Mouse (Mus musculus): ENCODE data around the gene Bod1l. TPM values are rescaled to one million over a fixed set of nuclear protein-coding genes. Genes with fewer than 3 reads are reported as not detected.

Bod1l gene
- polyA plus RNA-seq, 1 experiment from 2014 or later: 20.7 TPM

DNA sequence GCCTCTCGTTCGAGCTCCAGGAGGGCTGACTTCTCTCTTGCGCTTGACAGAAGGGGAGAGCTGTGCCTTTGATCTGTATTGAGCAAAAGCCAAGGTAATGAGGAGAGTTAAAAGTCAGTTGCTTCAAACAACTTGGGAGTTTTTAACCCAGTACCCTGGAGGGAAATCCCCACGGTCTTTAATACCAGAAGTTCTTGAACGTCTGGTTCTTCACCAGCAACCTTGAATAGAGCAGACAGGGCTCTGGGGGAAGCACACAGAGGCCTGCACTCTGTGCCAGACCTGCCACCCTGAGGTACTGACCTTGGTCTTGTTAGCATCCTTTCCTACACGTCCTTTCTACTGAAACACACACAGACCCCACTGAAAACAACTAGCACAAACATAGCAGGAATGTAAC, 55.2 kb downstream of the Bod1l start:
- DNase-seq (ENCODE audit: low spot score) (no peak), ATAC-seq (ENCODE audit: low read depth) (no peak)
- H3K27ac ChIP-seq (replicated peaks; ENCODE audit: low read depth, low read length): no peak overlapping the region
- no peaks in the 10 kb centered on the region for H3K9me3 ChIP-seq (ENCODE audit: control insufficient read depth, low read length)
- H3K9ac ChIP-seq (ENCODE audit: low read depth, low read length): no peak overlapping the region
- H3K27me3 ChIP-seq (replicated peaks; ENCODE audit: control insufficient read depth, insufficient read depth, low read length): no peaks in the 10 kb centered on the region
- no peak overlapping the region for H3K4me2 ChIP-seq (ENCODE audit: low read depth, low read length)
- H3K36me3 ChIP-seq (ENCODE audit: control insufficient read depth, insufficient read depth, low read length): peaks cover 81% of the 10 kb centered on the region
- WGBS: 79% methylated on average over 6 of the region's 6 CpGs
- no peak overlapping the region for H3K4me3 ChIP-seq (ENCODE audit: low read depth, low read length)
- no peaks in the 10 kb centered on the region for H3K4me1 ChIP-seq (ENCODE audit: control insufficient read depth, insufficient read depth, low read length)

DNA sequence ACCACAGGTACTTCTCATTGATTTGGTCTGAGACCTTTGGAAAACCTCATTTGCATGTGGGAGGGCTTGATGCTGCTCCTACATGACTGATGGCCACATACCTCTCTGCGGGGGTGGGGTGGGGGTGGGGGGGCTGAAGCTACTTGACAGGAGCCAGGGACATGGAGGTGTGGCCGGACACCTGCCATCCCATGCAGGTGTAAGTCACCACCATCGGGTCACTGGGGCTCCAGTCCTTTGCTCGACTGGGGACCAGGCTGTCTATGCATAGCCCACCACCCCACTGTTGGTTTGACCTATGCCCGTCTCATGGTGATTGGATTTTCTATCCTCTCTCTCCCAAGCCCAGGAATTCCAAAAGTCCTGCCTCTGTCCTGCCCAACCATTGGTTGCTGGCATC, 62.2 kb downstream of the Bod1l start:
- Histone ChIP-seq H3K9me3 (ENCODE audit: control insufficient read depth, low read length) (no peaks in the 10 kb centered on the region), H3K4me2 (ENCODE audit: low read depth, low read length) (no peak overlapping the region), H3K36me3 (ENCODE audit: control insufficient read depth, insufficient read depth, low read length) (peaks cover 20% of the 10 kb centered on the region), H3K9ac (ENCODE audit: low read depth, low read length) (no peak overlapping the region), H3K4me3 (ENCODE audit: low read depth, low read length) (no peak overlapping the region), H3K4me1 (ENCODE audit: control insufficient read depth, insufficient read depth, low read length) (no peaks in the 10 kb centered on the region), H3K27ac (replicated peaks; ENCODE audit: low read depth, low read length) (no peak overlapping the region), H3K27me3 (replicated peaks; ENCODE audit: control insufficient read depth, insufficient read depth, low read length) (no peaks in the 10 kb centered on the region)
- 78% methylated on average over 5 of the region's 5 CpGs for WGBS
- DNase-seq (ENCODE audit: low spot score) (no peak), ATAC-seq (ENCODE audit: low read depth) (no peak)

GRCm38 (mm10) chr5:41780026-41780425, 64.1 kb downstream of the Bod1l start:
- no peaks in the 10 kb centered on the region for H3K27me3 ChIP-seq (replicated peaks; ENCODE audit: control insufficient read depth, insufficient read depth, low read length)
- no peak overlapping the region for H3K4me3 ChIP-seq (ENCODE audit: low read depth, low read length)
- 0 out of 2 replicates have a peak, but pooled peaks cover 2% of the 10 kb centered on the region for H3K36me3 ChIP-seq (ENCODE audit: control insufficient read depth, insufficient read depth, low read length)
- H3K4me2 ChIP-seq (ENCODE audit: low read depth, low read length): no peak overlapping the region
- no peak overlapping the region for H3K9ac ChIP-seq (ENCODE audit: low read depth, low read length)
- ATAC-seq (ENCODE audit: low read depth): no peak
- H3K27ac ChIP-seq (replicated peaks; ENCODE audit: low read depth, low read length): no peak overlapping the region
- no peak for DNase-seq (ENCODE audit: low spot score)
- H3K4me1 ChIP-seq (ENCODE audit: control insufficient read depth, insufficient read depth, low read length): no peaks in the 10 kb centered on the region
- 69% methylated on average over 3 of the region's 3 CpGs for WGBS
- no peaks in the 10 kb centered on the region for H3K9me3 ChIP-seq (ENCODE audit: control insufficient read depth, low read length)

DNA sequence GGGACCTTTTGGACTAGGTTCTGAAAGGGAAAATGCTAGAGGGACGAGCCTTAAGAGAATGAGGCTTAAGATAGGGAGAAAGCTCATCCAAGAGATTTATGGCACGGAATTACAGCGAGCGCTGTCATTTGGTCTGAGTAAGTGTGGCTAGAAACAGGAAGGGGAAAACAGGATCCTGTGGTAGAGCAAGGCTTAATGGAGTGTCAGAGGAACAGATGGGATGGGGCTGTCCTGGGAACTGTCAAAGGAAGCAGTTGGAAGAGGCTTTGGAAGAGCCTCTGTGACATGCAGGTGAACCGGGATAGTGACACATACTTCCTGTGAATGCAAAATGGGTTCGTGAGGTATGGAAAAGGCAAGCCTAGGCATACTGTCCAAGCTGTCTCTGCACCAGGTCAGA, 68.4 kb downstream of the Bod1l start:
- no peak overlapping the region for H3K27ac ChIP-seq (replicated peaks; ENCODE audit: low read depth, low read length)
- H3K4me3 ChIP-seq (ENCODE audit: low read depth, low read length): no peak overlapping the region
- H3K4me2 ChIP-seq (ENCODE audit: low read depth, low read length): no peak overlapping the region
- no peaks in the 10 kb centered on the region for H3K4me1 ChIP-seq (ENCODE audit: control insufficient read depth, insufficient read depth, low read length)
- no peaks in the 10 kb centered on the region for H3K27me3 ChIP-seq (replicated peaks; ENCODE audit: control insufficient read depth, insufficient read depth, low read length)
- no peak for ATAC-seq (ENCODE audit: low read depth)
- H3K9me3 ChIP-seq (ENCODE audit: control insufficient read depth, low read length): no peaks in the 10 kb centered on the region
- H3K9ac ChIP-seq (ENCODE audit: low read depth, low read length): no peak overlapping the region
- no peak for DNase-seq (ENCODE audit: low spot score)
- WGBS: 65% methylated on average over 6 of the region's 6 CpGs
- no peaks in the 10 kb centered on the region for H3K36me3 ChIP-seq (ENCODE audit: control insufficient read depth, insufficient read depth, low read length)

- WGBS: 66% methylated on average over 3 of the region's 3 CpGs
- no peaks in the 10 kb centered on the region for H3K36me3 ChIP-seq (ENCODE audit: control insufficient read depth, insufficient read depth, low read length)
- H3K9ac ChIP-seq (ENCODE audit: low read depth, low read length): no peak overlapping the region
- H3K9me3 ChIP-seq (ENCODE audit: control insufficient read depth, low read length): no peaks in the 10 kb centered on the region
- no peak overlapping the region for H3K4me2 ChIP-seq (ENCODE audit: low read depth, low read length)
- no peaks in the 10 kb centered on the region for H3K4me1 ChIP-seq (ENCODE audit: control insufficient read depth, insufficient read depth, low read length)
- H3K27ac ChIP-seq (replicated peaks; ENCODE audit: low read depth, low read length): no peak overlapping the region
- H3K27me3 ChIP-seq (replicated peaks; ENCODE audit: control insufficient read depth, insufficient read depth, low read length): no peaks in the 10 kb centered on the region
- no peak overlapping the region for H3K4me3 ChIP-seq (ENCODE audit: low read depth, low read length)
- no peak for DNase-seq (ENCODE audit: low spot score)
- ATAC-seq (ENCODE audit: low read depth): no peak
Observed at GRCm38 (mm10) chr5:41775273-41775672, 68.8 kb downstream of the Bod1l start.

DNA sequence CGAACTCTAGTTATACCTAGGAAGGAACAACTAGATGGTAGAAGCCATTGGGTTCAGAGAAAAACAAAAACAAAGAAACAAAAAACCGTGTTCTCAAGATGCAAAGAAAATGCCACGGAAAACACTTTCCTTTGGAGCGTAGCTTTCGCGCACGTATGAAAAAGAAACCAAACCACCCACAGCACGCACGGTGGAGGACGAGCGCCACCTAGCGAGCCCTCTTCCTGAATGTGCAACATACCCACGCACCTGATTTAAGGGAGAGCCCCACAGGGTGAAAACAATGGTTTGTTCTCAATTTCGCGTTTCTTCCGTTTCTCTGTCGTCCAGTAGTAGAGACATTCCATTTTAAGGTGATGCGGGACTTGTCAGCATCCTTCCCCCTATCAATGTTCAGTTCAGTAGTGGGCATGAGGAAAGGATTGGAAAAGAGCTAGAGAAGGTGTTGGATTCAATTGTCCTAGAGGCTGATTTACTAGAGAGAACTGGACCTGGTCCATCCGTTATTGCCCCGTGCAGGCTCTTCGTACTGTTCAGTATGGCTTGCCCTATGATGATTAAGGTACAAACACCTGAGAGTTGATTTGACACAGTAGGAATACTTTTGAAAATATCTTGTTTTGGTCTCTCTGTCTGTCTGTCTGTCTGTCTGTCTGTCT, 75.6 kb downstream of the Bod1l start:
- H3K27ac ChIP-seq (replicated peaks; ENCODE audit: low read depth, low read length): no peak overlapping the region
- H3K9ac ChIP-seq (ENCODE audit: low read depth, low read length): no peak overlapping the region
- peak overlapping the region; percentile 34 for H3K4me3 ChIP-seq (ENCODE audit: low read depth, low read length)
- peak overlapping the region; percentile 54 for H3K4me2 ChIP-seq (ENCODE audit: low read depth, low read length)
- ATAC-seq (ENCODE audit: low read depth): peak; percentile 66
- no peaks in the 10 kb centered on the region for H3K36me3 ChIP-seq (ENCODE audit: control insufficient read depth, insufficient read depth, low read length)
- peak; percentile 89 for DNase-seq (ENCODE audit: low spot score)
- peaks cover 15% of the 10 kb centered on the region; the same call in 1 of the 2 replicates for H3K4me1 ChIP-seq (ENCODE audit: control insufficient read depth, insufficient read depth, low read length)
- 5% methylated on average over 21 of the region's 21 CpGs for WGBS
- H3K27me3 ChIP-seq (replicated peaks; ENCODE audit: control insufficient read depth, insufficient read depth, low read length): peaks cover 51% of the 10 kb centered on the region
- no peaks in the 10 kb centered on the region for H3K9me3 ChIP-seq (ENCODE audit: control insufficient read depth, low read length)

- Histone ChIP-seq H3K27ac (replicated peaks; ENCODE audit: low read depth, low read length) (no peak overlapping the region), H3K9ac (ENCODE audit: low read depth, low read length) (0 out of 2 replicates have a peak overlapping the region, but pooled peaks have one; percentile 8), H3K27me3 (replicated peaks; ENCODE audit: control insufficient read depth, insufficient read depth, low read length) (peaks cover 60% of the 10 kb centered on the region), H3K4me2 (ENCODE audit: low read depth, low read length) (peak overlapping the region; percentile 54), H3K9me3 (ENCODE audit: control insufficient read depth, low read length) (no peaks in the 10 kb centered on the region), H3K4me1 (ENCODE audit: control insufficient read depth, insufficient read depth, low read length) (peaks cover 15% of the 10 kb centered on the region; the same call in 1 of the 2 replicates), H3K36me3 (ENCODE audit: control insufficient read depth, insufficient read depth, low read length) (no peaks in the 10 kb centered on the region), H3K4me3 (ENCODE audit: low read depth, low read length) (peak overlapping the region; percentile 34)
- WGBS: 7% methylated on average over 33 of the region's 33 CpGs
- no peak for DNase-seq (ENCODE audit: low spot score)
- no peak for ATAC-seq (ENCODE audit: low read depth)
Observed at GRCm38 (mm10) chr5:41767296-41768200, 76.6 kb downstream of the Bod1l start.

GRCm38 (mm10) chr5:41766406-41767010, 77.6 kb downstream of the Bod1l start:
- H3K27me3 ChIP-seq (replicated peaks; ENCODE audit: control insufficient read depth, insufficient read depth, low read length): peaks cover 71% of the 10 kb centered on the region
- ATAC-seq (ENCODE audit: low read depth): no peak
- peaks cover 16% of the 10 kb centered on the region; the same call in 1 of the 2 replicates for H3K4me1 ChIP-seq (ENCODE audit: control insufficient read depth, insufficient read depth, low read length)
- no peak overlapping the region for H3K27ac ChIP-seq (replicated peaks; ENCODE audit: low read depth, low read length)
- H3K36me3 ChIP-seq (ENCODE audit: control insufficient read depth, insufficient read depth, low read length): no peaks in the 10 kb centered on the region
- WGBS: 6% methylated on average over 18 of the region's 27 CpGs
- H3K9ac ChIP-seq (ENCODE audit: low read depth, low read length): no peak overlapping the region
- H3K4me3 ChIP-seq (ENCODE audit: low read depth, low read length): no peak overlapping the region
- H3K9me3 ChIP-seq (ENCODE audit: control insufficient read depth, low read length): no peaks in the 10 kb centered on the region
- H3K4me2 ChIP-seq (ENCODE audit: low read depth, low read length): no peak overlapping the region
- no peak for DNase-seq (ENCODE audit: low spot score)

All from embryonic facial prominence, embryonic 14.5 days (tissue).